Mouse (Mus musculus) MEL (cell line): Measurements from ENCODE around the gene Bcl11b. TPM values are rescaled to one million over a fixed set of nuclear protein-coding genes. Genes with fewer than 3 reads are reported as not detected.

Experiments used
- DNase-seq: peaks from one replicate; pipeline ENCODE4 v3.0.0; 2011; ENCODE audit warnings: low read depth, low spot score
- H3K27ac ChIP-seq: 2 replicates; pipeline ENCODE4 v1.5.1; 2012; ENCODE audit warnings: low read depth, mild to moderate bottlenecking, control low read depth, low read length, moderate library complexity; ENCODE audit not compliant: control insufficient read depth
- H3K27me3 ChIP-seq, 2 experiments: fragments of 150-350 bp in 1 of 2; sonication (generic) in 1 of 2; 2 replicates each; pipeline ENCODE4 v1.6.1; 2012; ENCODE audit warnings: low read length in 2 of 2, mild to moderate bottlenecking in 2 of 2, improper control_type of control experiment in 1 of 2, moderate library complexity in 1 of 2; ENCODE audit not compliant: insufficient read depth in 2 of 2, control insufficient read depth in 1 of 2
- H3K36me3 ChIP-seq, 2 experiments: 2 replicates each; pipeline ENCODE4 v1.6.1; 2012 to 2014; ENCODE audit warnings: low read length in 2 of 2, improper control_type of control experiment in 1 of 2, inconsistent platforms in 1 of 2, mild to moderate bottlenecking in 1 of 2; ENCODE audit not compliant: insufficient read depth in 2 of 2, control insufficient read depth in 1 of 2
- H3K4me1 ChIP-seq, 2 experiments: fragments of 150-350 bp in 1 of 2; sonication (generic) in 1 of 2; 2 replicates each; pipeline ENCODE4 v1.6.1; 2012; ENCODE audit warnings: low read length in 2 of 2, improper control_type of control experiment in 1 of 2, mild to moderate bottlenecking in 1 of 2; ENCODE audit not compliant: insufficient read depth in 2 of 2, control insufficient read depth in 1 of 2
- H3K4me3 ChIP-seq, 2 experiments: fragments of 150-350 bp in 1 of 2; sonication (generic) in 1 of 2; 2 replicates each; pipeline ENCODE4 v1.5.1; 2012; ENCODE audit warnings: low read depth in 2 of 2, low read length in 2 of 2, mild to moderate bottlenecking in 2 of 2, moderate library complexity in 2 of 2, control low read depth in 1 of 2, improper control_type of control experiment in 1 of 2; ENCODE audit not compliant: control insufficient read depth in 1 of 2, insufficient read depth in 1 of 2
- H3K79me2 ChIP-seq: 2 replicates; pipeline ENCODE4 v1.6.1; 2012; ENCODE audit warnings: mild to moderate bottlenecking, low read length, moderate library complexity; ENCODE audit not compliant: control insufficient read depth, poor library complexity, insufficient read depth
- H3K9ac ChIP-seq: 2 replicates; pipeline ENCODE4 v1.6.1; 2012; ENCODE audit warnings: low read depth, mild to moderate bottlenecking, control low read depth, low read length, moderate library complexity; ENCODE audit not compliant: control insufficient read depth, poor library complexity, severe bottlenecking
- H3K9me3 ChIP-seq: fragments of 150-350 bp; sonication (generic); replicated peaks from 2 replicates; pipeline ENCODE4 v1.6.1; 2012; ENCODE audit warnings: mild to moderate bottlenecking, low read length, improper control_type of control experiment, moderate library complexity; ENCODE audit not compliant: insufficient read depth
- CHD1 ChIP-seq: IDR thresholded peaks from 2 replicates; pipeline ENCODE4 v1.6.1; 2012; ENCODE audit warnings: low read depth, mild to moderate bottlenecking, inconsistent platforms, low read length, improper control_type of control experiment
- CHD2 ChIP-seq: IDR thresholded peaks from 2 replicates; pipeline ENCODE4 v1.6.1; 2011; ENCODE audit warnings: low read length, improper control_type of control experiment
- ETS1 ChIP-seq: IDR thresholded peaks from 2 replicates; pipeline ENCODE4 v1.6.1; 2012; ENCODE audit warnings: low read depth, mild to moderate bottlenecking, inconsistent platforms, low read length, improper control_type of control experiment, moderate library complexity
- HCFC1 ChIP-seq: IDR thresholded peaks from 2 replicates; pipeline ENCODE4 v1.6.1; 2012; ENCODE audit warnings: low read depth, mild to moderate bottlenecking, inconsistent platforms, low read length, improper control_type of control experiment, moderate library complexity
- JUND ChIP-seq: IDR thresholded peaks from 2 replicates; pipeline ENCODE4 v1.6.1; 2011; ENCODE audit warnings: low read depth, mild to moderate bottlenecking, improper control_type of control experiment, low read length
- KAT2A ChIP-seq: conservative IDR thresholded peaks from 2 replicates; pipeline ENCODE4 v1.6.1; 2012; ENCODE audit warnings: low read depth, low read length, improper control_type of control experiment, inconsistent platforms
- MAFK ChIP-seq: IDR thresholded peaks from 2 replicates; pipeline ENCODE4 v1.6.1; 2011; ENCODE audit warnings: low read depth, mild to moderate bottlenecking, low read length, improper control_type of control experiment, borderline replicate concordance
- MYB ChIP-seq: IDR thresholded peaks from 2 replicates; pipeline ENCODE4 v1.6.1; 2011; ENCODE audit warnings: mild to moderate bottlenecking, low read depth, low read length, improper control_type of control experiment
- MYC ChIP-seq: IDR thresholded peaks from 2 replicates; pipeline ENCODE4 v1.6.1; 2011; ENCODE audit warnings: low read depth, mild to moderate bottlenecking, low read length, improper control_type of control experiment, moderate library complexity
- NELFE ChIP-seq: IDR thresholded peaks from 2 replicates; pipeline ENCODE4 v1.6.1; 2011; ENCODE audit warnings: low read depth, low read length, improper control_type of control experiment
- NRF1 ChIP-seq: IDR thresholded peaks from 2 replicates; pipeline ENCODE4 v1.6.1; 2014; ENCODE audit warnings: low read depth, mild to moderate bottlenecking, inconsistent platforms, low read length, improper control_type of control experiment, moderate library complexity; ENCODE audit not compliant: poor library complexity, insufficient read depth, severe bottlenecking
- POLR2A ChIP-seq, 2 experiments: IDR thresholded peaks; 2 replicates each; pipeline ENCODE4 v1.6.1; 2011 to 2012; ENCODE audit warnings: low read length in 2 of 2, mild to moderate bottlenecking in 2 of 2, control low read depth in 1 of 2, improper control_type of control experiment in 1 of 2, low read depth in 1 of 2, moderate library complexity in 1 of 2; ENCODE audit not compliant: control insufficient read depth in 1 of 2, insufficient read depth in 1 of 2, poor library complexity in 1 of 2
- POLR2AphosphoS2 ChIP-seq: IDR thresholded peaks from 2 replicates; pipeline ENCODE4 v1.6.1; 2011; ENCODE audit warnings: low read length, improper control_type of control experiment
- POLR2AphosphoS5 ChIP-seq: IDR thresholded peaks from 2 replicates; pipeline ENCODE4 v1.6.1; 2012; ENCODE audit warnings: low read depth, borderline replicate concordance, mild to moderate bottlenecking, inconsistent platforms, low read length, moderate library complexity, mixed read lengths
- RAD21 ChIP-seq: IDR thresholded peaks from 2 replicates; pipeline ENCODE4 v1.6.1; 2011; ENCODE audit warnings: mild to moderate bottlenecking, low read depth, low read length, improper control_type of control experiment
- RCOR1 ChIP-seq: IDR thresholded peaks from 2 replicates; pipeline ENCODE4 v1.6.1; 2012; ENCODE audit warnings: low read depth, mild to moderate bottlenecking, inconsistent platforms, low read length, improper control_type of control experiment
- SIN3A ChIP-seq: IDR thresholded peaks from 2 replicates; pipeline ENCODE4 v1.6.1; 2012; ENCODE audit warnings: low read length, improper control_type of control experiment, inconsistent platforms
- TAL1 ChIP-seq: IDR thresholded peaks from 2 replicates; pipeline ENCODE4 v1.6.1; 2012; ENCODE audit warnings: mild to moderate bottlenecking, inconsistent platforms, low read length, moderate library complexity, mixed read lengths
- TBP ChIP-seq: IDR thresholded peaks from 2 replicates; pipeline ENCODE4 v1.8.0; 2011; ENCODE audit warnings: low read depth, low read length, improper control_type of control experiment
- TCF12 ChIP-seq: IDR thresholded peaks from 2 replicates; pipeline ENCODE4 v1.6.1; 2014; ENCODE audit warnings: low read depth, mild to moderate bottlenecking, inconsistent platforms, low read length, improper control_type of control experiment, moderate library complexity
- USF1 ChIP-seq: IDR thresholded peaks from 2 replicates; pipeline ENCODE4 v1.6.1; 2014; ENCODE audit warnings: low read depth, mild to moderate bottlenecking, inconsistent platforms, low read length, improper control_type of control experiment, moderate library complexity
- USF2 ChIP-seq, 2 experiments: IDR thresholded peaks; 2 replicates each; pipeline ENCODE4 v1.6.1; 2011 to 2012; ENCODE audit warnings: improper control_type of control experiment in 2 of 2, low read length in 2 of 2, borderline replicate concordance in 1 of 2, inconsistent platforms in 1 of 2, low read depth in 1 of 2, mild to moderate bottlenecking in 1 of 2; ENCODE audit not compliant: insufficient read depth in 1 of 2
- ZC3H11A ChIP-seq: IDR thresholded peaks from 2 replicates; pipeline ENCODE4 v1.6.1; 2012; ENCODE audit warnings: low read depth, mild to moderate bottlenecking, inconsistent platforms, low read length, improper control_type of control experiment
- ZKSCAN1 ChIP-seq: IDR thresholded peaks from 2 replicates; pipeline ENCODE4 v1.6.1; 2012; ENCODE audit warnings: low read depth, mild to moderate bottlenecking, inconsistent platforms, low read length, improper control_type of control experiment, moderate library complexity
- ZMIZ1 ChIP-seq: IDR thresholded peaks from 2 replicates; pipeline ENCODE4 v1.6.1; 2012; ENCODE audit warnings: low read depth, mild to moderate bottlenecking, inconsistent platforms, low read length, improper control_type of control experiment, moderate library complexity
- ZNF384 ChIP-seq: IDR thresholded peaks from 2 replicates; pipeline ENCODE4 v1.6.1; 2012; ENCODE audit warnings: low read depth, mild to moderate bottlenecking, inconsistent platforms, low read length, improper control_type of control experiment
- polyA plus RNA-seq, 2 experiments: library from polyadenylated mRNA; stranded (reverse) in 1 of 2; unstranded in 1 of 2; fragments of >175 nt in 1 of 2; fragments of >200 nt in 1 of 2; gene quantifications; 2 replicates each; pipeline versions ENCODE4 v1.2.1 to v1.2.4; 2012; ENCODE audit warnings: low replicate concordance in 2 of 2, low read depth in 1 of 2; ENCODE audit not compliant: insufficient read length in 2 of 2, insufficient read depth in 1 of 2, missing spikeins in 1 of 2
- total RNA-seq: library from RNA; depleted of rRNA; stranded (reverse); fragments of 300-350 nt; gene quantifications from 2 replicates; pipeline ENCODE4 v1.2.3, GENCODE M21; 2012

Bcl11b gene
- total and polyA plus RNA-seq, 3 experiments: not detected

- no peaks in the 10 kb centered on the region for H3K27me3 ChIP-seq
- H3K36me3 ChIP-seq: no peaks in the 10 kb centered on the region
- no peaks in the 10 kb centered on the region for H3K9me3 ChIP-seq
- H3K4me3 ChIP-seq: no peak overlapping the region
- no peaks in the 10 kb centered on the region for H3K4me1 ChIP-seq
- TF ChIP-seq POLR2A (IDR thresholded peaks at IDR 0.05; ENCODE audit: control insufficient read depth in 1 of 2, insufficient read depth in 1 of 2, low read depth in 1 of 2, low read length in 2 of 2, poor library complexity in 1 of 2): no peak
- TF ChIP-seq ETS1: no peak
- TF ChIP-seq ZNF384: no peak
- TF ChIP-seq USF1: no peak
- TF ChIP-seq JUND: no peak
- TF ChIP-seq MYB: no peak
- TF ChIP-seq TCF12: no peak
- TF ChIP-seq HCFC1: no peak
- TF ChIP-seq TAL1: no peak
- no peak for TF ChIP-seq ZKSCAN1
- TF ChIP-seq ZC3H11A: no peak
- TF ChIP-seq ZMIZ1: no peak
- TF ChIP-seq NRF1: no peak
- TF ChIP-seq RCOR1: no peak
- TF ChIP-seq MAFK: no peak
- no peak for TF ChIP-seq RAD21
- no peak for TF ChIP-seq CHD1
- TF ChIP-seq POLR2AphosphoS2: no peak
- no peak overlapping the region for H3K27ac ChIP-seq
- H3K9ac ChIP-seq: no peak overlapping the region
- DNase-seq: no peak
- H3K79me2 ChIP-seq: no peaks in the 10 kb centered on the region
These were observed 43.5 kb downstream of the Bcl11b start for GRCm38 (mm10) chr12:107959872-107960271.

- Histone ChIP-seq H3K79me2 (no peaks in the 10 kb centered on the region), H3K4me3 (no peak overlapping the region), H3K36me3 (no peaks in the 10 kb centered on the region), H3K4me1 (no peaks in the 10 kb centered on the region), H3K9ac (no peak overlapping the region), H3K27me3 (no peaks in the 10 kb centered on the region), H3K27ac (no peak overlapping the region), H3K9me3 (no peaks in the 10 kb centered on the region)
- TF ChIP-seq USF2 (IDR thresholded peaks at IDR 0.05; ENCODE audit: borderline replicate concordance in 1 of 2, insufficient read depth in 1 of 2, low read depth in 1 of 2, low read length in 2 of 2) (no peak), POLR2AphosphoS5 (no peak), USF1 (no peak), KAT2A (no peak), TBP (no peak), MYC (no peak), HCFC1 (no peak), CHD1 (no peak), SIN3A (no peak), ETS1 (no peak), TCF12 (no peak), NELFE (no peak), CHD2 (no peak), TAL1 (no peak), MYB (no peak)
- no peak for DNase-seq
These were observed 50.2 kb downstream of the Bcl11b start for GRCm38 (mm10) chr12:107953044-107953684.
